Mouse (Mus musculus) myocyte (in vitro differentiated cells): ENCODE measurements at regions not wholly inside any gene's neighbourhood (a gene's known extent, or its start where the extent isn't known, plus 50 kb on each side); places are given as distances from the start of the nearest gene placed in this dataset.
"Not testable (repeated sequence)": the region's sequence is repeated elsewhere in the genome, so short reads cannot be mapped to it uniquely, and the experiment has no call there.

Source experiments
- CEBPB ChIP-seq: IDR thresholded peaks from 2 replicates; pipeline ENCODE4 v1.6.1; 2011; ENCODE audit warnings: mild to moderate bottlenecking, moderate library complexity; ENCODE audit not compliant: poor library complexity, insufficient read depth, severe bottlenecking
- E2F4 ChIP-seq: IDR thresholded peaks from one replicate; pipeline ENCODE4 v1.6.1; 2011; ENCODE audit warnings: mild to moderate bottlenecking, control low read depth, moderate library complexity; ENCODE audit not compliant: insufficient read depth
- MAX ChIP-seq: IDR thresholded peaks from one replicate; pipeline ENCODE4 v1.6.1; 2011; ENCODE audit warnings: low read depth, mild to moderate bottlenecking, control low read depth
- MYOD1 ChIP-seq, 3 experiments: IDR thresholded peaks; one replicate each; pipeline ENCODE4 v1.6.1; 2011; ENCODE audit warnings: control low read depth in 2 of 3, low read depth in 2 of 3, mild to moderate bottlenecking in 2 of 3, moderate library complexity in 1 of 3; ENCODE audit not compliant: insufficient read length in 2 of 3, control insufficient read depth in 1 of 3
- MYOG ChIP-seq, 3 experiments: IDR thresholded peaks; one replicate each; pipeline ENCODE4 v1.6.1; 2011; ENCODE audit warnings: control low read depth in 2 of 3, low read depth in 2 of 3, mild to moderate bottlenecking in 2 of 3; ENCODE audit not compliant: insufficient read length in 2 of 3, control insufficient read depth in 1 of 3, insufficient read depth in 1 of 3
- POLR2A ChIP-seq: IDR thresholded peaks from one replicate; pipeline ENCODE4 v1.6.1; 2011; ENCODE audit warnings: low read depth, mild to moderate bottlenecking, control low read depth, moderate library complexity; ENCODE audit not compliant: insufficient read length
- POLR2AphosphoS2 ChIP-seq: IDR thresholded peaks from one replicate; pipeline ENCODE4 v1.6.1; 2011; ENCODE audit warnings: low read depth, control low read depth; ENCODE audit not compliant: insufficient read length
- REST ChIP-seq: IDR thresholded peaks from one replicate; pipeline ENCODE4 v1.6.1; 2011; ENCODE audit warnings: mild to moderate bottlenecking, control low read depth, moderate library complexity; ENCODE audit not compliant: insufficient read depth, insufficient read length
- TCF12 ChIP-seq: IDR thresholded peaks from one replicate; pipeline ENCODE4 v1.6.1; 2011; ENCODE audit warnings: mild to moderate bottlenecking, control low read depth; ENCODE audit not compliant: poor library complexity, insufficient read depth, severe bottlenecking
- TCF3 ChIP-seq: IDR thresholded peaks from one replicate; pipeline ENCODE4 v1.6.1; 2011; ENCODE audit warnings: low read depth, control low read depth; ENCODE audit not compliant: insufficient read length
- USF1 ChIP-seq: IDR thresholded peaks from one replicate; pipeline ENCODE4 v1.6.1; 2011; ENCODE audit warnings: low read depth, mild to moderate bottlenecking, control low read depth, moderate library complexity

- not testable (repeated sequence) for TF ChIP-seq TCF12; POLR2A; MYOD1 (IDR thresholded peaks at IDR 0.05; ENCODE audit: control insufficient read depth in 1 of 3, insufficient read length in 2 of 3, low read depth in 2 of 3); POLR2AphosphoS2; TCF3; USF1; REST; MYOG (IDR thresholded peaks at IDR 0.05; ENCODE audit: control insufficient read depth in 1 of 3, insufficient read depth in 1 of 3, insufficient read length in 2 of 3, low read depth in 2 of 3); E2F4; CEBPB; MAX
These were observed 191.0 kb upstream of the Npvf start for GRCm38 (mm10) chr6:50845246-50845645.
